Mouse (Mus musculus): ENCODE measurements around the gene Tnfsf13.
"Not testable (repeated sequence)": the region's sequence is repeated elsewhere in the genome, so short reads cannot be mapped to it uniquely, and the experiment has no call there.

The Tnfsf13 gene

DNA sequence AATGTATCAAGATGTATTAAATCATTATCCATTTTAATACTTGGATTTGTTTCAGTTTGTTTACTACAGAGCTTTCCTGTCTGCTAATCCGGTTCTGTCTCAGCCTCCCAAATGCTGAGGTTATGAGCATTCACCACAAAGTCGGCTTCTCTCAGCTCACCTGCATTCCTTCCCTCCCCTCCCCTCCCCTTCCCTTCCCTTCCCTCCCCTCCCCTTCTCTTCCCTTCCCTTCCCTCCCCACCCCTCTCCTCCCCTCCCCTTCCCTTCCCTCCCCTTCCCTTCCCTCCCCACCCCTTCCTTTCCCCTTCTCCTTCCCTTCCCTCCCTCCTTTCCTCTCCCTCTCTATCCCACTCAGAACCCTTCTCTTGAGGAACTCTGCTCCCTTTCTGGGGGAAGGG, 19.0 kb upstream of the Tnfsf13 start:
- no peak for DNase-seq (ENCODE audit: low read depth, low spot score)

DNA sequence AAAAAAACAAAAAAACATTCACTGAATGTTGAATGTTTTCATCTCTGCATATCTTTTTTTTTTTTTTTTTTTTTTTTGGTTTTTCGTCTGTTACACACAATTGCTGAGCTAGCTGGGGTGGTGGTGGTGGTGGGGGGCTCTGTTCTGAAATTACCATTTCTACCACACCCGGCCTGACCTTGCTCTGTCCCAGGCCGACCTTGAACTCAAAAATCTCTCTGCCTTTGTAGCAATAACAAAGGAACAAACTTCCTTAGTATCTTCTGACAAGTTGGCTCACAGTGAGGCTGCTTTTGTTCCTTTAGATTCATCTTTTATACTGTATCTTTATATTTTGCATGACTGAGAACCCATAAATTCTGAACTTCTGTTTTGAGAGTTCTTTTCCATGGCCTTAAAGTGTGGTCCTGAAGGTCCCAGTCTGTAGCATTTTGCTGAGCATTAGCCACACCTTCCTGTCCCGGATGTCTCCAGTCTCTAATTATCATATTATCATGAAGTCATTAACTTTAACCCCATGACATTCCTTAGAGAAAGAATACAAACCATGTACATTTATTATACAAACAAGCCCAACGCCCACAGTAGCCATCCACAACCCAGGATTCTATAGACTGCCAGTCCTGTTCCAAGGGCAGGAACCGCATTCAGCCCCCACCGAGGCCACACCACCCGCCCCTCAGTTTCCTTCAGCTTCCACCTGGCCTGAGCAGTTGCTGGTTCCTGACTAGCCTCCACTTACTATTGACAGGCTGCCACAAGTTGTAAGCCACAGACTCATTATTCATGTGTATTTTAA, 18.4 kb upstream of the Tnfsf13 start:
- no peak for DNase-seq (ENCODE audit: low read depth, low spot score)

DNA sequence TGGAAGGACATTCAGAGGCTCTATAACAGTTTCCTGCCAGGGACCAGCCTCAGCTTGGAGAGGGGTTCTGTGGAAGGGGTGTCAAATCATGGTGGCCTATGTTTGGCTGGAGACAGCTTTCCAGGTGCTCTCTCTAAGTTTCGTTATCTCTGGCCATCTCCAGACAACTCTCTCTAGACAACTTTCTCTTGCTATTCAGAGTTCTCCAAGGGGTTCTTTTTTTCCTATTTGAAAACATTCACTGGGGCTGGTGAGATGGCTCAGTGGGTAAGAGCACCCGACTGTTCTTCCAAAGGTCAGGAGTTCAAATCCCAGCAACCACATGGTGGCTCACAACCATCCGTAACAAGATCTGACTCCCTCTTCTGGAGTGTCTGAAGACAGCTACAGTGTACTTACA, 17.8 kb upstream of the Tnfsf13 start:
- DNase-seq (ENCODE audit: low read depth, low spot score) = not testable (repeated sequence)

DNA sequence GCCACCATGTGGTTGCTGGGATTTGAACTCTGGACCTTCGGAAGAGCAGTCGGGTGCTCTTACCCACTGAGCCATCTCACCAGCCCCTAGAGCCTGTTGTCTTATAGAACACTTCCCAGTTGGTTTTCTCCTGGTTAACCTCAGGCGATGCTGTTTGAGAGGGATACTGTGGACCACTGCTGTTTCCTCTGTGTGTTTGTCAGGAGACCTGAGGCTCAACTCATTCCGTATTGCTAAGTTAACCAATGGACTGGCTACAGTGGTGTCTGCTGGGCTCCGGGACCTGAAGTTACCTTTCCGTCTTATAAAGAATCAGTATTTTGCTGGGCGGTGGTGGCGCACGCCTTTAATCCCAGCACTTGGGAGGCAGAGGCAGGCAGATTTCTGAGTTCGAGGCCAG, 17.3 kb upstream of the Tnfsf13 start:
- not testable (repeated sequence) for DNase-seq (ENCODE audit: low read depth, low spot score)

DNA sequence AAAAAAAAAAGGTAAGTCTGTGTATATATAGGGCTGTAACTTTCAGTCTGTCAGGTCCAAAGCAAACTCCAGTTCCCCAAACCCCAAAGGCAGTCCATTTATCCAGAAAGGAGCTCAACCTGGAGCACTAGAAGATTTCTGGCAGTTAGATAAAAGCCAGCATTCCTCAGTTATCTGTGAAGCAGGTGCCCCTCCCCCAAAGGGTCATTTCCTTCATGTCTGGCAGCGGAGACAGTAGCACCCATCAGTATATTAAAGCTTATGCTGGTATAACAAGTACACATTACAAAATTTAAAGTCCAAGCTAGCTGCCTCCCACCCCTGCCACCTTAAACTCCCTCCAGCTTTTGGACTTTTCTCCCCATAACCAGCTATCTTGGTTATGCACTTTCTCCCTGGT, 14.0 kb upstream of the Tnfsf13 start:
- no peak for DNase-seq (ENCODE audit: low read depth, low spot score)

DNA sequence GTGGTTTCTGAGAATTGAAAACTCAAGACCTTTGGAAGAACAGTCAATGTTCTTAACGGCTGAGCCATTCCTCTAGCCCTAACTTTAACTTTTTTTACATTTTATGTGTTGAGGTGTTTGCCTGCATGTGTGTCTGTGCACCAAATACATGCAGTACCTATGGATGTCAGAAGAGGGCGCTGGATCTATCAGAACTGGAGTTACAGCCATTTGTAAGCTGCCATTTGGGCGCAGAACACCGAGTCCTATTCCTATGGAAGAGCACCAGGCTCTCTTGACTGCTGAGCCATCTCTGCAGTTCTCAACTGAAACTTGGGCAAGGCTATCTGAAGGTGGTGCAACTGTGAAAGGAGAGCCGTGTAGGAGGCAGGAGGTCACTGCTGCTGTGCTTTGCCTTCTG, 13.0 kb upstream of the Tnfsf13 start:
- DNase-seq (ENCODE audit: low read depth, low spot score) = no peak

DNA sequence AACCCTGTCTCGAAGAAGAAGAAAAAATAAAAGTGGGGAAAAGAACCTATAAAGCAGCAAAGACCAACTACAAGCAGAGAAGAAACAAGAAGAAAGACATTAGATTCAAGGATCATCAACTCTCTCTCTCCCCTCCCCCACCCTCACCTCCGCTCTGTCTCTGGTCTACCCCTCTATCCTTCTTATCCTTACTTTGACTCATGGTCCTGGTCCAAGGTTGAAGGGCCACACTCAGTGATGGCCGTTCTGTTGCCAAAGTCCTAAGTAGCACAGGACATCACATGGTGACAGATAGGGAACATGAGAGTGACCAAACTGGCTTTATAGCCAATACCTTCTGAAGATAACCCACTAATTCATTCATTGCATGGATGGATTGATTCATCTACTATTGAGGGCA, 11.8 kb upstream of the Tnfsf13 start:
- DNase-seq (ENCODE audit: low read depth, low spot score) = no peak

DNA sequence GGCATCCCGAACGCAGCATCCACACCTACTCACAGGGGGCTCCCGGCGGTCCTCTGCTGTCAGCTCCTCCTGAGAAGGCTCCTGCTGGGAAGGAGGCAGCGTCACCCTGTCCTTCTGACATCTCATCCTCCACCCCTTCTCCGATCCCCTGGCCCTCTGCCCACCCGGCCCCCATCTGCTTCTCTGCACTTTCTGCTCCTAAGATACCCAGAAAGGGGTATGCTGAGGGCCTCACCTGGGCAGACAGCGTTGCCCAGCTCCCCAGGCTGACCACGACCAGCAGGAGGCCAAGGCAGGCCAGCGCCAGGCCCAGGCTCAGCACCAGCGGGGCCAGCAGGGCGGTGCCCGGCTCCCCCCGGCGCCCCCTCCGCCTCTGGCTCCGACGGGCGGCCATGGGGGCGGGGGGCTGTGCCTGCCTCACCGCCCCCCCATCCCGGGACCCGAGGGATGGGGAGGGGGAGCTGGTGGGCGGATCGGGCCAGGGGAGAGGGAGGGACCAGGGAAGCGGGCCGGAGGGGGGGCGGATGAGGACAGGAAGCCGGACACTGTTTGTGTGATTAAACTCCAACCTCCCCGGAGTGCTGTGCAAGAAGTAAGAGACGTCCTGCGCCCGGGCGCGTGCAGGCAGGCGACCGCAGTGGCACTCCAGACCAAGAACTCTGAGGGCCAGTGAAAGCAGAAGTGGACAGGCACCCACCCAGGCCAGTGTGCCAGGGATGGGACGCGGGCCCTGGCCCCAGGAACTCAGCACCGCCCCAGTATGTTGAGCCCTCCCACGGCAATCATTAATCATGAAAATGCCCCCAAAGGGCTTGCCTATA, 10.0 kb upstream of the Tnfsf13 start, which contains the start of the genes Tnfsf12 and Tnfsfm13:
TSS of gene Tnfsf12 (minus strand) at position 489 of the 821 bp plus-strand sequence.
TSS of gene Tnfsfm13 (minus strand) at position 738 of the 821 bp plus-strand sequence.
- DNase-seq (ENCODE audit: low read depth, low spot score) = no peak

DNA sequence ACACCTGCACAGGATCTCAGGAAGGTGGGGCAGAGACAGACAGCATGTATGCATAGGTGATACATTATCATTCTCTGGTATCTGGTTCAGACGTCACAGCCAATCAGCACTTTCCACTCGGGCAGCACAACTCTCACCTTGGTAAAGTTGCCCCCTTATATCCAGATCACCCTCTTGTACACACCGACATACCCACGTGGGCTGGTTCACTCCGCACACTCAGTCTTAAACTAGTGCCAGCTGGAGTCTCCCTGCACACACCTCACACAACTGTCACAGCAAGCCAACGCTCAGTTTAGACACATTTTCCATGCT, 9.4 kb upstream of the Tnfsf13 start:
- DNase-seq (ENCODE audit: low read depth, low spot score) = no peak

DNA sequence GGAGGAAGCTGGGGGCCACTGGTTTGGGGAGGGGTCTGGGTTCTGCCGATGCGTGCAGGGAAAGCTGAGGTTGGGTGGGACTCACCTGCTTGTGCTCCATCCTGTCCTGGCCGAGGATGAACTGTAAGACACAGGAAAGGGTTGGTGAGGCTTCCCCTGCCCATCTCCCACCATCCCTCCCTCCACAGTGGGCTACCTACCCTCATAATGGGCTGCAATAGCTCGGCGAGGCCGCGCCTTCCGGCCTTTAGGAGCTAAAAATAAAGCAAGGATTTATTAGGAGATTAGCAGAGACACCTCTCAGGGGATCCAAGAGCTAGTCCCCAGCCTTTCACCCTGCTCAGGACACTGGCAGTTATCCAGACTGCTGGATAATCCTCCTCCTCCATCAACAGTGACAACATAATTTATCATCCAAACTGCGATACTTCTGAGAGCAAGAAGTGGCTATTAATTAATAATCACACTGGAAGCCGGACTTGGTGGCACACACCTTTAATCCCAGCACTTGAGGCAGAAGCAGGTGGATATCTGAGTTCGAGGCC, 7.9 kb upstream of the Tnfsf13 start:
- no peak for DNase-seq (ENCODE audit: low read depth, low spot score)

DNA sequence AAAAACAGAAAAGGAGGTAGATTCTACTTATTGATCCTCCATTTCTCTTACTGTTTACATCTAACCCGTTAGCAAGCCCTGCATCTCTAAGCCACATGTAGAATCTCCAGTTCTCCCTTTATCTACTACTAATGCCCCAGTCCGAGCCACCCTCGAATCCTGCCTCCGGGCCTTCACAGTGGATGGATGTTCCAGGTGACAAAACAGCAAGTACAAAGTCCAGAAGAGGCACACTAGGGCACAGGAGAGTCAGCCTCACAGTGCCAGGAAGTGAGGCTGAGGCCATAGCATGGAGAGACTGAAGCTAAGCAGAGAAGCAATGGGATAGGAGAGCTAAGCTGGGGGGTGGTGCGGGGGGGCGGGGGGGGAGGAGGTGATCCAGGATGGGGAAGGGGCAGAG, 7.3 kb upstream of the Tnfsf13 start:
- no peak for DNase-seq (ENCODE audit: low read depth, low spot score)

DNA sequence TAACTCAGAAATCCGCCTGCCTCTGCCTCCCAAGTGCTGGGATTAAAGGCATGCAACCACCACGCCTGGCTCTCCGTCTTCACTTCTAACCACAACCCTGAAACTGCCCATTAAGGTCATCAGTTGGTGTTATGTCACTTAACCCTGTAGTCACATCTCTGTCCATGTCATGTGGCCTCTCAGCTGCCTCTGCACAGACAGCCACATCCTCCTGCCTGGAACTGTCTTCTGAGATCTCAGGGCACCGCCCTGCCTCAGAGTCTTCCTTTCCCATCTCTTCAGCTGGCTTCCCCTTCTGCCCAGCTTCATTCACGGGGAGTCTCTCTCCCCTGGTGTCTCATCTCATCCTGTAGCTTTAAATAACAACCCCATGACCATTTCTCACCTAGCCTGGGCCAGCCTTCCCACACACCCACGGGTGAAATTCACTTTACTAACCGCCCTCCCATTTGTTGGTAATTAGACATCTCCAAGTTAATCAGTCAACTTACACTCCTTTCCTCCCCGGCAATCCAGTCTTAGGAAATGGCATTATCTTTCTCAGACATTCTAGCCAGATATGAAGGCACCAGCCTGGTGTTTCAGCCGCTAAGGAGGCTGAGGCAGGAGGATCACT, 6.7 kb upstream of the Tnfsf13 start:
- DNase-seq (ENCODE audit: low read depth, low spot score) = no peak

DNA sequence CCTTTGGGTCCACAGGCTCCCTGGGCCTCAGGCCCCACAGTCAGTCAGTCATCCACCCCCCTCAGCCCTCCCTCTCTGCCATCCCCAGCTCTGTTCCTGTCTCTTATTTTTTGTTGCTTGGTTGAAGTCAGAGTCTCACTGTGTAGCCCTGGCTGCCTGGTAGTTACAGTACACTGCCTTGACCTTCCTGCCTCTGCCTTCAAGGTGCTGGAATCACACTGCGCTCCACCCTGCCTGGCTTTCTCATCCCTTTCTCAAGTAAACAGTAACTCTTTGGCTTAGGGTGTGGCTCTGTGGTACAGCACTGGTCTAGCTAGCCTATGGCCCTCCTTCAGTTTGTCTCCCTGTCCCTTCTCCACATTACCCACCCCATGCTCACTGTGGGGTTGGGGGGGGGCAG, 4.3 kb upstream of the Tnfsf13 start:
- no peak for DNase-seq (ENCODE audit: low read depth, low spot score)

DNA sequence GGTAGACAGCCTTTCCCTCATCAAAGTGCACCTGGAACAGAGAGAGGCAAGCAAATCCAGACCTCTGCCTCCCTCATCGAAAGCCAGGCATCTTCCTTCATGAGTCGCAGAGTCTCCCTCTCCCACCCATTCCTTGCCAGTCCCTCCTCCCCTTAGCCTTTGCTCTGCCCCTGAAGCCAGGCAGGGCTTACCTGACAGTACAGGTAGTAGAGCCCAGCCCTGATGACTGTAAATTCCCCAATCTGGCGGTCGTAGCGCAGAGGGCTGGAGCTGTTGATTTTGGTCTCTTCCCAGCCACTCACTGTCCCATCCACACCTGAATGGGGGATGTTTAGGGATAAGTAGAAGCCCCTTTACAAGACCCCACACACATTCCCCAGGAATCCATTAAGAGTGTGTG, 1.5 kb upstream of the Tnfsf13 start:
- DNase-seq (ENCODE audit: low read depth, low spot score) = no peak

DNA sequence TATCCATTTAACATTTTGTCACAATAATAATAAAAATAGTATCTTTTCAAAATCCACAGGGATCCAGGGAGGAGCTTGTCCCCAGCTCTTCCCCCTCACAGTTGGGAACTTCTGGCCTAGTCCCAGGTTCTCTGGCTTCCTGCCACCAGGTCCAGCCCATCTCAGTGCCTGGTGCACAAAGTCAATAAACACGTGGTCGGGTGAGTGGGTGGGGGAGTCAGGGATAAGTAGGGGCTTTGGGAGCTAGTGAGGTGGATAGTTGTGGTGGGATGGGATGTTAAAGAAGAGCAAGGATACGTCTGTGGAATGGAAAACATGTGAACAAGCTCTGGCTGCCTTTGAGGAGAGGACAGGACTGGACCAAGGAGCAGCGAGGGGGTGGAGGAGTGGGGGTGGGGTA, 793 bp upstream of the Tnfsf13 start:
- no peak for DNase-seq (ENCODE audit: low read depth, low spot score)

DNA sequence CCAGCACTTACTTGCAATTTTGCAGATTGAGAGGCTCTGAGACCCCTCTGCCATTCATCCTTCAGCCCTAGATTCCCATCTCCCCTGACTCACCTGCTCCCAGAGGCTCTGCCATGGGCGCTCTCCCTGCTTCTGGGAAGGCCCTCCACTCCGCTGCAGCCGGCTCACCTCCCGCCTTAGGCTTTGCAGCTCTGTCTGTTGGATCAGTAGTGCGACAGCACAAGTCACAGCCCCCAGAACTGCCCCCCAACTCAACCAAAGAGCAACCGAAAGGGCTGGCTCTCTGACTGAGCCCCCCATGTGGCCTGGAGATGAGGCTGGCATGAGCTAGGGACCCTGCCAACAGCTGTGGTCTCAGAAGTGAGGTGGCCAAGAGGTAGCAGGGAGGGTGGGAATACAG, 648 bp downstream of the Tnfsf13 start:
- DNase-seq (ENCODE audit: low read depth, low spot score) = no peak

DNA sequence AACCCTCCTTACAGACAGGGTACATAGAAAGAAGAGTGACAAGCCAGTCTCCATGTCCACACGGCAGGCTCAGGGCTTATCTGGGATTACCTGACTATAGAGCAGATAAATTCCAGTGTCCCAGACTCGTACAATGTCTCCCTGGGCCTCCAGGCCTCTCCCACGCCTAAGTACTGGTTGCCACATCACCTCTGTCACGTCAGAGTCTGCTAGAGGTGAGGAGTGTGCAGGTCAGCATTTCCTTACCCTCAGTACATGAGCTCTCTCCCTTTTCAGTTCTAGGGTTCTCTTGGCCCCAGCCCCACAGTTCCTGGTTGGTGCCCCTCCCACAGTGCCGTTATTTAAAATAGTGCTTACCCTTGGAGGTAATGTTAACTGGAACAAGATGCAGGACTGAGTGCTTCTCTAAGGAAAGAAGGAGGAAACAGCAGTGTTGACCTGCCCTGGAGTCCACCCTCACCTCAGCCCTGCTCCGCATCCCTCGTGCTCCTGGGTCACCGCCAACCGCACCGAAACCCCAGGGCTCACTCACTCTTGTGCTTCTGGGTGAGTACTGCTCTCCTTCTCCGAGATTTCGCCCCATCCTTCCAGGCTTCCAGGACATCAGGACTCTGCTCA, 1.3 kb downstream of the Tnfsf13 start:
- no peak for DNase-seq (ENCODE audit: low read depth, low spot score)

DNA sequence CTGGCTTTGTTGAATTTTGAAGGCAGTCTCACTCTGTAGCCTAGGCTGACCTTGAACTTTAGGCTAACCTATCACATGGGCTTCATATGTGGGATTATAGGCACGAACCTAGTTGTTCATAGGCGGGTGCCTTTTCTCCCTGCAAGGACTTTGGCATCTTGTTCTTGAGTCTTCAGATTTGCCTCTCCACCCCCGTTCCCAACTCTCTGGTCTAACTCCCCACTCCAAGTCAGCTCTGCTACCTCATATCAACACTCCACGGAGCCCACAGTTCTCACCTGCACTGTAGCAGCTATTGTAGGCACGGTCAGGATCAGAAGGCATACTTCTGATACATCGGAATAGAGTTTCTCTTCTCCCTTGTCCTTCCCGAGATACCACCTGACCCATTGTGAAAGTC, 2.0 kb downstream of the Tnfsf13 start:
- DNase-seq (ENCODE audit: low read depth, low spot score) = no peak

DNA sequence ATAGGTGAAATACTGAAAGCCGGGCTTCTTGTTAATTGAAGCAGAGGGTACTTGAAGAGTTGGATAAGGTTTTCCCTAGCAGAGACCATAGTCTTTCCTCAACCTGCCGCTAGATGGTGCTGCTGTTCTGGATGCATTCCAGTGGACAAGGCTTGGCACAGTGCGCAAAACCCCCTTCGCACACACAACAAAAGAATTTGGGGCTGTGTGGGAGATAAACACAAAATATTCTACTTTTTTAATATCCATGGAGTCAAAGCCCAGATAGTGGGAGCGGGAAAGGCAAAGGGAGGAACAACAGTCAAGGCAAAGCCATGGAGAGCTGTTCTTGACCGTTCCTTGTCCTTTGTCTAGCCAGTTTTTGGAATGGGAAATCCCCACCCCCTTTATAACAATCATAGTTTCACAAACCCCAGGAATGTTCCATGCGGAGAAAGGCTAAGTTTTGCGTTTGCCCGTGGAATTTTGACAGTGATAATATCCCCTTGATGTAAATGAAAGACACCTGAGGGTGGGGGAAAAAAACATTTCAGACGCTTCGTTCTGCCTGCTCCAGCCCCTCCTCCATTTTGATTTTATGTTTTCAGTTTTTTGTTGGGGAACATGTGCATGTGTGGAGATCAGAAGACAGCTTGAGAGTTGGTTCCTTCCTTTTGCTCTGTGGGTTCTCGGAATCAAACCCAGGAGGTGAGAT, 2.6 kb downstream of the Tnfsf13 start:
- peak; percentile 87 for DNase-seq (ENCODE audit: low read depth, low spot score)

DNA sequence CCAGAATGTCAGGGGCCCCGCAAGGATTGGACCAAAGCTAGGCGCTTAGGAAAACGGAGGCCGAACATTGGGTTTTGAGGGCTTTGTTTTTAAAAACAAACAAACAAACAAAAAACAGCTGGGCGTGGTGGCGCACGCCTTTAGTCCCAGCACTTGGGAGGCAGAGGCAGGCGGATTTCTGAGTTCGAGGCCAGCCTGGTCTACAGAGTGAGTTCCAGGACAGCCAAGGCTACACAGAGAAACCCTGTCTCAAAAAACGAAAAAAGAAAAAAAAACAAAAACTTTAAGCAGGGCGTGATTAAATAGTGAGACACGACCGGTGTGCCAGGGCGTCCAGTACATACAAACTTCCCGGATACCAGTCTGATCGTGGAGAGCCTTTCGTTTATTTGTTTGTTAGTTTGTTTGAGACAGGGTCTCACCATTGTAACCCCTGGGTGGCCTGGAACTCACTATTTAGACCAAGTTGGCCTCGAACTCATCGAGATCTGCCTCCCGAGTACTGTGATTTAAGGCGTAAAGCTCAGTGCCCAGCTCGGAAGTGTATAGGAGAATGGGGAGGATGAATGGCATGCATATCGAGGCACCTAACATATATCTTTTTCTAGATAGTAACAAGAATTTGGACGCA, 3.3 kb downstream of the Tnfsf13 start:
- DNase-seq (ENCODE audit: low read depth, low spot score) = no peak
